Mouse (Mus musculus) lung, adult 2 months (tissue): ENCODE measurements around the gene Prss23.

Experiments used
- CTCF ChIP-seq: fragments of 200-500 bp; IDR thresholded peaks from 2 replicates; pipeline ENCODE4 v1.5.1; 2011; ENCODE audit warnings: mild to moderate bottlenecking, low read length, control low read depth; ENCODE audit not compliant: insufficient read depth
- POLR2A ChIP-seq: fragments of 200-500 bp; IDR thresholded peaks from 2 replicates; pipeline ENCODE4 v1.6.1; 2011; ENCODE audit warnings: low read depth, mild to moderate bottlenecking, control low read depth, low read length, borderline replicate concordance; ENCODE audit errors: extremely low read depth

GRCm38 (mm10) chr7:89477294-89477999 is 49.5 kb downstream of the Prss23 start:
- no peak for TF ChIP-seq POLR2A
- TF ChIP-seq CTCF: peak; percentile 47; the same call in 1 of the 2 replicates
